Mouse (Mus musculus) thymus, adult 2 months (tissue): Measurements from ENCODE around the gene 4930558K02Rik. TPM values are rescaled to one million over a fixed set of nuclear protein-coding genes. Genes with fewer than 3 reads are reported as not detected.

ENCODE experiments used
- DNase-seq: peaks from one replicate; pipeline ENCODE4 v3.0.0; 2021
- H3K27ac ChIP-seq: fragments of 200-500 bp; 2 replicates; pipeline ENCODE4 v1.5.1; 2012; ENCODE audit warnings: low read length, control low read depth; ENCODE audit not compliant: control insufficient read depth, insufficient read depth
- H3K27me3 ChIP-seq: fragments of 200-500 bp; 2 replicates; pipeline ENCODE4 v1.6.1; 2012; ENCODE audit warnings: mild to moderate bottlenecking, low read length, moderate library complexity, mixed read lengths; ENCODE audit not compliant: control insufficient read depth, insufficient read depth
- H3K36me3 ChIP-seq: fragments of 200-500 bp; 2 replicates; pipeline ENCODE4 v1.6.1; 2012; ENCODE audit warnings: mild to moderate bottlenecking, low read length, moderate library complexity; ENCODE audit not compliant: control insufficient read depth, insufficient read depth
- H3K4me1 ChIP-seq: fragments of 200-500 bp; replicated peaks from 2 replicates; pipeline ENCODE4 v1.6.1; 2012; ENCODE audit warnings: low read length; ENCODE audit not compliant: control insufficient read depth, insufficient read depth
- H3K4me3 ChIP-seq: fragments of 200-500 bp; 2 replicates; pipeline ENCODE4 v1.5.1; 2012; ENCODE audit warnings: mild to moderate bottlenecking, low read length, control low read depth, moderate library complexity; ENCODE audit not compliant: control insufficient read depth, insufficient read depth
- CTCF ChIP-seq: fragments of 200-500 bp; IDR thresholded peaks from 2 replicates; pipeline ENCODE4 v1.5.1; 2012; ENCODE audit warnings: mild to moderate bottlenecking, control low read depth, low read length, moderate library complexity, borderline replicate concordance; ENCODE audit not compliant: control insufficient read depth, poor library complexity, insufficient read depth; ENCODE audit errors: extremely low read depth
- POLR2A ChIP-seq: fragments of 200-500 bp; IDR thresholded peaks from 2 replicates; pipeline ENCODE4 v1.6.1; 2012; ENCODE audit warnings: mild to moderate bottlenecking, low read length, control low read depth, moderate library complexity; ENCODE audit not compliant: control insufficient read depth, poor library complexity, insufficient read depth; ENCODE audit errors: extremely low read depth
- WGBS: fragments of 180-500 bp; shearing (Covaris S2); methylation state at CpG from one replicate; pipeline ENCODE4 v1.1.7; 2018; 5-methylcytosine and 5-hydroxymethylcytosine counted together
- polyA plus RNA-seq: library from polyadenylated mRNA; depleted of rRNA; stranded (reverse); fragments of >200 nt; gene quantifications from 2 replicates; pipeline ENCODE4 v1.2.3, GENCODE M21; 2012

4930558K02Rik gene
- polyA plus RNA-seq, 1 experiment, result not detected

DNA sequence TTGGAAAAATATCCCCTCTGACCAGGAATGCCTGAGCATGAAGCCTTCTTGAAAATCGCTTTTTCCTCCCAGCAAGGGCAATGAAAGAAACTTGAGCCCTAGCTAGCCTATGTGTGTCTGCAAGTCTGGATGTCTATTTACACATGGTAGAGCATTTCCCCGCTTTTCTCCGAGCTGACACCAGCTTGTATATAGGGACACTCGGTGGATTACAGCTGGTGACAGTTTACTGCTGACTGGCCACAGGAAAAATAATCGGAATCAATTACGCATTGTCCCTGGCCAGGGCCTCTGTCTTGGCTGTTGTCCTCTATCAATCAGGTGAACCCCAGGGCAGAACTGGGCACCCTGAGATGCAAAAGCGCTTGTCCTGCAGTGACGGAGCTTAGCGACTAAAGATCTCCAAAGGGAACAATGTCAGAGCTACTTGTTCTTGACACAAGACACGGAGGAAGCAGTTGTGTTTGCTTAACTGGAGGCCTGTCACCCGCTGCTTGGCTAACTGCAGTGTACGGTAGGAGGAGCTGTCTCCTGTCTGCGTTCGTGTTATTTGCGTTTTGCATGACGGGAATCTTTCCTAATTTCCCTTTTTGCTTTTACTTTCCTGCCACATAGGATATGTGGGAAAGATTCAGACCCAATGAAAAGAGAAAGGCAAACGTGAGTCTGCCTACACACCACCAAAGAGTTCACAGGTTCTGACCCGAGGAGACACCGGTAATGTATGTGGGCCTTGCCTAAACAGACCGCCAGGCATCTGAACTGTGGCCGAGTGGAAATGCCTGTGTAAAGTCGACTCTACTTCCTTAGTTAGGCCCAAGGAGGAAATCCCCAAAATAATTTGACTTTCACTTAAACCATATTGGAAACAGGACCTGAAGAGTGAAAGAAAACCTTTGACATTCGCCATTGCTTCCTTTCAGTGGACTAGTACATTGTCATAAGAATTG, 25.7 kb upstream of the 4930558K02Rik start:
- H3K27ac ChIP-seq, result peak overlapping the region; percentile 50; the same call in 1 of the 2 replicates
- H3K27me3 ChIP-seq, result no peaks in the 10 kb centered on the region
- no peak overlapping the region for H3K4me3 ChIP-seq
- TF ChIP-seq CTCF (no peak), POLR2A (no peak)
- no peaks in the 10 kb centered on the region for H3K36me3 ChIP-seq
- peaks cover 10% of the 10 kb centered on the region for H3K4me1 ChIP-seq
- peak; percentile 8 for DNase-seq
- WGBS, result 60% methylated on average over 23 of the region's 23 CpGs

DNA sequence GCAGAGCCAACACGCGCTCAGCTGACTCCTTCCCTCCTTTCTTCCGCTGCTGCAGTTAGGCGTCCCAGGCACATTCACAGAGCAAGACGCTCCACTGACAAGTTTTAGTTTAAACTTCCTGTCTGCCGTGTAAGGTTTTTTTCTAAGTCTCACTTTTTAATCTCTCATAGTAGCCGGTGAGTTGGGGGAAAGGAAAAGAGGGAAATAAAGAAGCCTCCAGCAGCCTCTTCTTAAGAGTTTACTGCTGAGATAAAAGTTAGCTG, 25.0 kb upstream of the 4930558K02Rik start:
- H3K4me1 ChIP-seq, result peaks cover 14% of the 10 kb centered on the region
- 18% methylated on average over 7 of the region's 7 CpGs for WGBS
- no peak overlapping the region for H3K4me3 ChIP-seq
- no peaks in the 10 kb centered on the region for H3K27me3 ChIP-seq
- TF ChIP-seq POLR2A (no peak), CTCF (no peak)
- H3K36me3 ChIP-seq, result no peaks in the 10 kb centered on the region
- no peak overlapping the region for H3K27ac ChIP-seq
- no peak for DNase-seq

GRCm38 (mm10) chr1:162003729-162004517, 24.5 kb upstream of the 4930558K02Rik start:
- no peak overlapping the region for H3K27ac ChIP-seq
- no peak overlapping the region for H3K4me3 ChIP-seq
- H3K27me3 ChIP-seq, result no peaks in the 10 kb centered on the region
- no peak for DNase-seq
- H3K4me1 ChIP-seq, result peaks cover 19% of the 10 kb centered on the region
- no peak for TF ChIP-seq CTCF
- no peak for TF ChIP-seq POLR2A
- 78% methylated on average over 14 of the region's 14 CpGs for WGBS
- H3K36me3 ChIP-seq, result no peaks in the 10 kb centered on the region

DNA sequence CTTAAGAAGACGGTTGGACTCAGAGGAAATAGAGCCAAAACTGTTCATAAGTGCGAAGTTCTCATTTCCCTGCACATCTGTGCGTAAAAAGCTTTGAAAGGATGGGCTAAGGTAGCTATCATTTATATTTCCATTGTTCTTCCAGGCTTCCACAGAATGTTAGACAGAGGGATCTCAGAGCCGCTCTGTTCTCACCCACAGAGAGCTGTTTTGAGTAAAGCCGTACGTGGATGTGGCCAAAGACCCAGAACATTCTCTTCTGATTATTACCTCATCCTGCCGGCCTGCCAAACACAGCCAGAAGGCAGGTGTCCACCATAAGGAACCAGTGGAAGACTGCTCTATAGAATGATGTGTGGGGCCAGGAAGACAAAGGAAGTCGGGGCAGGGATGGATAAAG, 21.9 kb upstream of the 4930558K02Rik start:
- no peak for DNase-seq
- Histone ChIP-seq H3K4me3 (no peak overlapping the region), H3K27me3 (no peaks in the 10 kb centered on the region), H3K4me1 (peaks cover 19% of the 10 kb centered on the region), H3K36me3 (no peaks in the 10 kb centered on the region), H3K27ac (no peak overlapping the region)
- no peak for TF ChIP-seq POLR2A
- no peak for TF ChIP-seq CTCF
- 87% methylated on average over 8 of the region's 8 CpGs for WGBS

- Histone ChIP-seq H3K36me3 (no peaks in the 10 kb centered on the region), H3K4me3 (0 out of 2 replicates have a peak overlapping the region, but pooled peaks have one; percentile 13), H3K27ac (peak overlapping the region; percentile 64; the same call in 1 of the 2 replicates), H3K4me1 (peaks cover 17% of the 10 kb centered on the region), H3K27me3 (no peaks in the 10 kb centered on the region)
- TF ChIP-seq POLR2A, result no peak
- no peak for TF ChIP-seq CTCF
- WGBS, result 16% methylated on average over 4 of the region's 4 CpGs
- DNase-seq, result peak; percentile 36
Measured at GRCm38 (mm10) chr1:161999882-162000371, 20.5 kb upstream of the 4930558K02Rik start.

DNA sequence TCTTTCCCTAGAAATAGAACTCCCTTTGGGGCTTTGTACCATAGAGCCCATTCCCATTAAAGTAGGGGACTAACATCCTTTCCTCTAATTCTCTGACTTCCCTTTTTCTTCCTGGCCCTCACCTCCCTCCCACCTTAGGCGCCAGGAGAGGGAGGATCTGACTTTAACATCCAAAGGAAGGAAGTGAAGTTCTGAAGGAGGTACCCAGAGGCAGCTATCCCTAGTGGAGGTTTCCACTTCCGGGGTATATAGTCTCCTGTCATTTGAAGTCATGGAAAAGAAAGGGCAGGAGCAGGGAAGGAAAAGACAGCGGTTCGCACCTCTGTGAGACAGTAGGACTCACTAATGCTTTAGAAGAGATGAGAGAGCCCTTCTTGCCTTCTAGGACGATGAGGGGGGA, 19.9 kb upstream of the 4930558K02Rik start:
- no peak overlapping the region for H3K27ac ChIP-seq
- H3K4me3 ChIP-seq, result no peak overlapping the region
- WGBS, result 43% methylated on average over 5 of the region's 5 CpGs
- H3K27me3 ChIP-seq, result no peaks in the 10 kb centered on the region
- no peaks in the 10 kb centered on the region for H3K36me3 ChIP-seq
- peak; percentile 11 for DNase-seq
- TF ChIP-seq POLR2A (no peak), CTCF (no peak)
- peaks cover 14% of the 10 kb centered on the region for H3K4me1 ChIP-seq
